Mouse (Mus musculus): ENCODE measurements around the gene Tbc1d25. TPM values are rescaled to one million over a fixed set of nuclear protein-coding genes. Genes with fewer than 3 reads are reported as not detected.

Gene Tbc1d25
- 9.9 TPM for polyA plus RNA-seq (2012; fragmentation: generic; extraction: Trizol)
- long read RNA-seq, experiment 1, transcript Tbc1d25-201 (6 exons, 2,648 nt): major isoform, 7 of 10 reads
- long read RNA-seq, experiment 1, partial matches to known transcripts: 1 of 10 reads
- long read RNA-seq, experiment 1, other reads (novel, unspliced or antisense): 0 of 10 reads
- long read RNA-seq, experiment 2, transcript Tbc1d25-201 (6 exons, 2,648 nt): major isoform, 42 of 49 reads
- long read RNA-seq, experiment 2, partial matches to known transcripts: 2 of 49 reads
- long read RNA-seq, experiment 2, other reads (novel, unspliced or antisense): 3 of 49 reads

GRCm38 (mm10) chrX:8175504-8176385 is at the start of gene Tbc1d25:
Gene Tbc1d25, minus strand, starts transcription at chrX:8176181.
- Histone ChIP-seq H3K79me3 (ENCODE audit: low read depth) (peaks cover 4% of the 10 kb centered on the region), H3K4me3 (ENCODE audit: insufficient read depth, poor library complexity, severe bottlenecking) (peak within 1 kb of the TSS; percentile 50), H3K79me2 (ENCODE audit: control insufficient read depth, insufficient read depth) (peaks cover 17% of the 10 kb centered on the region), H3K36me3 (ENCODE audit: control insufficient read depth, insufficient read depth) (peaks cover 5% of the 10 kb centered on the region), H3ac (ENCODE audit: control insufficient read depth, insufficient read length, low read depth) (peak within 1 kb of the TSS; percentile 90), H3K27me3 (ENCODE audit: control insufficient read depth, insufficient read depth, insufficient read length) (no peaks in the 10 kb centered on the region)
- no peak for TF ChIP-seq FOSL1 (IDR thresholded peaks at IDR 0.05; ENCODE audit: insufficient read depth, low read length, poor library complexity, severe bottlenecking)
- no peak for TF ChIP-seq CEBPB (IDR thresholded peaks at IDR 0.05; ENCODE audit: low read depth)
- TF ChIP-seq MYOG (IDR thresholded peaks at IDR 0.05; ENCODE audit: control insufficient read depth, extremely low read depth, insufficient read length): no peak
- peak; percentile 79 for TF ChIP-seq MAX (IDR thresholded peaks at IDR 0.05)
- peak; percentile 49 for TF ChIP-seq CTCF (IDR thresholded peaks at IDR 0.05; ENCODE audit: control insufficient read depth, insufficient read depth, insufficient read length)
- no peak for TF ChIP-seq MYOD1 (IDR thresholded peaks at IDR 0.05; ENCODE audit: control insufficient read depth, insufficient read length, low read depth)
- peak; percentile 63 for TF ChIP-seq USF1 (IDR thresholded peaks at IDR 0.05; ENCODE audit: low read depth)

GRCm38 (mm10) chrX:8223473-8223872 is 47.5 kb upstream of the Tbc1d25 start:
- no peaks in the 10 kb centered on the region for H3K27me3 ChIP-seq (ENCODE audit: control insufficient read depth, insufficient read depth, insufficient read length)
- no peaks in the 10 kb centered on the region for H3K79me2 ChIP-seq (ENCODE audit: control insufficient read depth, insufficient read depth)
- no peak overlapping the region for H3ac ChIP-seq (ENCODE audit: control insufficient read depth, insufficient read length, low read depth)
- H3K4me3 ChIP-seq (ENCODE audit: insufficient read depth, poor library complexity, severe bottlenecking): no peak overlapping the region
- TF ChIP-seq FOSL1 (IDR thresholded peaks at IDR 0.05; ENCODE audit: insufficient read depth, low read length, poor library complexity, severe bottlenecking) (no peak), MAX (IDR thresholded peaks at IDR 0.05) (no peak), MYOG (IDR thresholded peaks at IDR 0.05; ENCODE audit: control insufficient read depth, extremely low read depth, insufficient read length) (no peak), CTCF (IDR thresholded peaks at IDR 0.05; ENCODE audit: control insufficient read depth, insufficient read depth, insufficient read length) (no peak), MYOD1 (IDR thresholded peaks at IDR 0.05; ENCODE audit: control insufficient read depth, insufficient read length, low read depth) (no peak)
- no peaks in the 10 kb centered on the region for H3K36me3 ChIP-seq (ENCODE audit: control insufficient read depth, insufficient read depth)
- H3K79me3 ChIP-seq (ENCODE audit: low read depth): no peaks in the 10 kb centered on the region

DNA sequence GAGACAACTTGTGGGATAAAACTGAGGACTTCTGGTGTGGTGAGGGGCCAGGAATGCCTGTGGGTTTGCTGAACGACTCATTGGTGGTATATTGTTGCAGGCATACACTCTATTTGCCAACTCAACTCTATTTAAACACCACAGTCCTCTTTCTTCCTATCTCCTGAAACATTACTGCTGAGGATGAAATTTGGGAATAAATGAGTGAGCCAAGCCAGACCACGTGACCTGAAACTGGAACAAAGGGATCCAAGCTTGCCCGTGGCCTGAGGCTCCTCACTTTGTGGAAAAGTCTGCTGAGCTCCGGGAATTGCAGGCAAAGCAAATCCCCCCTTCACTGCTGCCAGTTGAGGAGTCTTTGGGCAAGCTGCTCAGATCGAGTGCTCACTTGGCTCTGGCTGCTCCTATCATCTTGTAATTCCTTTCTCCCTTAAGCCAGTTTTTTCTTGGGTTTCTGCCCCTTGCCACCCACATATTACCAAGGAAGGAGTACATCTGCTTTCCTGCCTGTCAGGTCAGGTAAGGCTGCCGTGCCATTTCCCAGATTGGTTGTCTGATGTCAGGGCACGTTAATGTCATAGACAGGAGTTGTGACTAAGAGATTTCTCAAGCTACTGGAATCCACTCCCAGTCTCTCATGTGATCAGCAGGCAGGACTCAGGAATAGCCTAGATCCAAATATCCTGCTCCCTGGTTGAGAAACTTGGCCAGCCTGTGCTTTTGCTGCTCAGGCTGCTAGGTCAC is 46.9 kb upstream of the Tbc1d25 start:
- no peak overlapping the region for H3K4me3 ChIP-seq (ENCODE audit: insufficient read depth, poor library complexity, severe bottlenecking)
- H3K79me3 ChIP-seq (ENCODE audit: low read depth): no peaks in the 10 kb centered on the region
- H3K79me2 ChIP-seq (ENCODE audit: control insufficient read depth, insufficient read depth): no peaks in the 10 kb centered on the region
- no peaks in the 10 kb centered on the region for H3K27me3 ChIP-seq (ENCODE audit: control insufficient read depth, insufficient read depth, insufficient read length)
- H3ac ChIP-seq (ENCODE audit: control insufficient read depth, insufficient read length, low read depth): peak overlapping the region; percentile 4
- TF ChIP-seq MAX (IDR thresholded peaks at IDR 0.05) (no peak), FOSL1 (IDR thresholded peaks at IDR 0.05; ENCODE audit: insufficient read depth, low read length, poor library complexity, severe bottlenecking) (no peak), MYOD1 (IDR thresholded peaks at IDR 0.05; ENCODE audit: control insufficient read depth, insufficient read length, low read depth) (no peak), CEBPB (IDR thresholded peaks at IDR 0.05; ENCODE audit: low read depth) (no peak), MYOG (IDR thresholded peaks at IDR 0.05; ENCODE audit: control insufficient read depth, extremely low read depth, insufficient read length) (no peak), CTCF (IDR thresholded peaks at IDR 0.05; ENCODE audit: control insufficient read depth, insufficient read depth, insufficient read length) (no peak), USF1 (IDR thresholded peaks at IDR 0.05; ENCODE audit: low read depth) (peak; percentile 89)
- no peaks in the 10 kb centered on the region for H3K36me3 ChIP-seq (ENCODE audit: control insufficient read depth, insufficient read depth)

DNA sequence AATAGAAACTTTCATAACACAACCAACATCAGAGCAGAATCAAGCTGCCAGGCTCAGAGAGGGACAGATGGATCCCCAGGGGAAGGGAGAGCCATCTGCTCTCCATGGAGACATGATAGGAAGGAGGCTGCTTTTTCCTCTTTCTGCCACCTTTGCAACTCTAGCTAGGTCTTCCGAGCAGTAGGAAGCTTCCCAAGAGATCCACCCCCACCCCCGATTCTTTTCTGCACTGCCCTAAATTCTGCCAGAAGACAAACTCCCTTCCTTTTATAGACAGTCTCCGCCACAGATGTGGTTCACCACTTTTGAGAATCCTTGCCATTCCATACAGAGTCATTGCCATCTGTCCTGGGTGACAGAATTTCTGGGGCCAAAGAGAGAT is 46.3 kb upstream of the Tbc1d25 start:
- TF ChIP-seq CTCF (IDR thresholded peaks at IDR 0.05; ENCODE audit: control insufficient read depth, insufficient read depth, insufficient read length) (no peak), MYOG (IDR thresholded peaks at IDR 0.05; ENCODE audit: control insufficient read depth, extremely low read depth, insufficient read length) (no peak), USF1 (IDR thresholded peaks at IDR 0.05; ENCODE audit: low read depth) (no peak), MAX (IDR thresholded peaks at IDR 0.05) (no peak), CEBPB (IDR thresholded peaks at IDR 0.05; ENCODE audit: low read depth) (no peak), MYOD1 (IDR thresholded peaks at IDR 0.05; ENCODE audit: control insufficient read depth, insufficient read length, low read depth) (no peak), FOSL1 (IDR thresholded peaks at IDR 0.05; ENCODE audit: insufficient read depth, low read length, poor library complexity, severe bottlenecking) (no peak)
- H3K79me3 ChIP-seq (ENCODE audit: low read depth): no peaks in the 10 kb centered on the region

GRCm38 (mm10) chrX:8219651-8220050 is 43.7 kb upstream of the Tbc1d25 start:
- H3K79me3 ChIP-seq (ENCODE audit: low read depth): no peaks in the 10 kb centered on the region
- no peak overlapping the region for H3K4me3 ChIP-seq (ENCODE audit: insufficient read depth, poor library complexity, severe bottlenecking)
- no peaks in the 10 kb centered on the region for H3K27me3 ChIP-seq (ENCODE audit: control insufficient read depth, insufficient read depth, insufficient read length)
- TF ChIP-seq FOSL1 (IDR thresholded peaks at IDR 0.05; ENCODE audit: insufficient read depth, low read length, poor library complexity, severe bottlenecking) (no peak), CTCF (IDR thresholded peaks at IDR 0.05; ENCODE audit: control insufficient read depth, insufficient read depth, insufficient read length) (no peak), MYOG (IDR thresholded peaks at IDR 0.05; ENCODE audit: control insufficient read depth, extremely low read depth, insufficient read length) (no peak), MYOD1 (IDR thresholded peaks at IDR 0.05; ENCODE audit: control insufficient read depth, insufficient read length, low read depth) (no peak), CEBPB (IDR thresholded peaks at IDR 0.05; ENCODE audit: low read depth) (no peak), MAX (IDR thresholded peaks at IDR 0.05) (no peak), USF1 (IDR thresholded peaks at IDR 0.05; ENCODE audit: low read depth) (no peak)
- no peaks in the 10 kb centered on the region for H3K79me2 ChIP-seq (ENCODE audit: control insufficient read depth, insufficient read depth)
- H3K36me3 ChIP-seq (ENCODE audit: control insufficient read depth, insufficient read depth): no peaks in the 10 kb centered on the region
- no peak overlapping the region for H3ac ChIP-seq (ENCODE audit: control insufficient read depth, insufficient read length, low read depth)

More for the DNA sequence above, 46.3 kb upstream of the Tbc1d25 start:
- Histone ChIP-seq H3K4me3 (ENCODE audit: insufficient read depth, poor library complexity, severe bottlenecking) (no peak overlapping the region), H3ac (ENCODE audit: control insufficient read depth, insufficient read length, low read depth) (no peak overlapping the region), H3K27me3 (ENCODE audit: control insufficient read depth, insufficient read depth, insufficient read length) (no peaks in the 10 kb centered on the region), H3K36me3 (ENCODE audit: control insufficient read depth, insufficient read depth) (no peaks in the 10 kb centered on the region), H3K79me2 (ENCODE audit: control insufficient read depth, insufficient read depth) (no peaks in the 10 kb centered on the region)

All from C2C12 (cell line).